Mouse (Mus musculus) lung, postnatal 0 days (tissue): ENCODE data around the gene Diexf.

Experiments used
- CTCF ChIP-seq: IDR thresholded peaks from 2 replicates; pipeline ENCODE4 v1.5.1; 2016; ENCODE audit warnings: antibody characterized with exemption, mild to moderate bottlenecking
- EP300 ChIP-seq: IDR thresholded peaks from 2 replicates; pipeline ENCODE4 v1.6.1; 2016; ENCODE audit warnings: antibody characterized with exemption, mild to moderate bottlenecking, control low read depth

- TF ChIP-seq EP300 (no peak), CTCF (no peak)
These were observed 40.9 kb downstream of the Diexf start for GRCm38 (mm10) chr1:193089211-193089610.
